Mouse (Mus musculus) hematopoietic stem cell, adult 5-6 weeks (primary cell): Measurements from ENCODE around the gene Spon1. TPM values are rescaled to one million over a fixed set of nuclear protein-coding genes. Genes with fewer than 3 reads are reported as not detected.

Source experiments
- ATAC-seq, 2 experiments: fragments of 125-278 bp in 1 of 2; replicated peaks in 1 of 2; 2 replicates each; pipeline ENCODE4 v1.8.0; 2016 to 2017; ENCODE audit warnings: inconsistent platforms in 2 of 2, mild to moderate bottlenecking in 2 of 2, moderate number of reproducible peaks in 2 of 2, low read depth in 1 of 2, moderate TSS enrichment in 1 of 2; ENCODE audit not compliant: low FRiP score in 2 of 2, poor library complexity in 2 of 2, severe bottlenecking in 2 of 2, insufficient read depth in 1 of 2, low TSS enrichment in 1 of 2
- total RNA-seq: library from RNA; stranded (forward); fragments of 172-1452, 232-1000 nt; gene quantifications from 2 replicates; pipeline ENCODE4 v1.2.3, GENCODE M21; 2017

Spon1 gene
- total RNA-seq, 1 experiment from 2014 or later = not detected

DNA sequence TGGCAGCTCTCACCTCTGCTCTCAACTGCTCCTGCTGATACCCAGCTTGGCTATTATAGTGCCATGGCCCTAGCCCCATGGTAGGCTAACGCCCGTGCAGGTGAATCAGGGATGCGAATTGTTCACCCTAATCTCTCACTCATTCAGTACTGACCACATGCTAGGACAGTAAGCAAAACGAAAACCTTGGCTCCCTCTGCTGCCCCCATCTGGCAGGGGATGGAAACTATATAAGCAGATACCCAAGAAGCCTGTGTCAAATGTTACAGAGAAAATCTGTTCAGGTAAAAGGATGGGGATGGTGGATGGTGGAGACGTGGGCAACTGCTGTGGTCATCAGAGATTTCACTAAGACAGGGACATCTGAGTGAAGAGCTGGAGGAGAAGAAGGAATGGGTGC is 241.8 kb downstream of the Spon1 start:
- ATAC-seq = no peak; a peak in 1 of 4 replicates

DNA sequence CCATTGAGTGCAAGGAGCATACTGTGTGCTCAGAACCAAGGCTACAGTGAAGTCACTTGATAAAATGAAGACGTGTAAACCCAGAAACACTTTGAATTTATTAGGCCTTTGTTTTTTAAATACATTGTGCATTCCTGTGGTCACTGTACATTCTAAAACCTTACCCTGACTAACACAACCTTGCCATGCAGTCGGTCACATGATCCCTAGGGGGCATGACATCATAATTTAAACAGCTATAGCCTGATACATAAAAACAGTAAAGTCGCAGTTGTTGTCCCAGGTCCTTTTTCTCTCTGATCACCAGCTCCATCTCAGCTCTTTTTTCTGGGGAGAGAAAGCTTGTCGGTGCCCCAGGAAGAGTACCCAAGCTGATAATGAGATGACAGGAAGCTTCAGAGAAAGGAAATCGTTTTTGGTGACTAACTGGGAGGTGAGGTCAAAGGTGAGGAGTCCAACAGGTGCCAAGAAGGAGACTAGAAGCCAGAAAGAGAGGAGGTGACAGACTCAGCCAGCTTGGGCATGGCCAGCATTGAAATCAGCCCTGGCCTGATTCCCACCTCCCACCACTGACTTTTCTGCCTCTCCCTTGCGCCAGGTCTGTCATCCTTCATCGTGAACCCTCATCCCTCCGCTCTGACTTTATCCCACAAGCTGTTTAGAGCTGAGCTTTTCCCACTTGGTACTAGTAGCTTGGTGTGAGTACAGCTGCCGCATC is 246.1 kb downstream of the Spon1 start:
- ATAC-seq = no peak

DNA sequence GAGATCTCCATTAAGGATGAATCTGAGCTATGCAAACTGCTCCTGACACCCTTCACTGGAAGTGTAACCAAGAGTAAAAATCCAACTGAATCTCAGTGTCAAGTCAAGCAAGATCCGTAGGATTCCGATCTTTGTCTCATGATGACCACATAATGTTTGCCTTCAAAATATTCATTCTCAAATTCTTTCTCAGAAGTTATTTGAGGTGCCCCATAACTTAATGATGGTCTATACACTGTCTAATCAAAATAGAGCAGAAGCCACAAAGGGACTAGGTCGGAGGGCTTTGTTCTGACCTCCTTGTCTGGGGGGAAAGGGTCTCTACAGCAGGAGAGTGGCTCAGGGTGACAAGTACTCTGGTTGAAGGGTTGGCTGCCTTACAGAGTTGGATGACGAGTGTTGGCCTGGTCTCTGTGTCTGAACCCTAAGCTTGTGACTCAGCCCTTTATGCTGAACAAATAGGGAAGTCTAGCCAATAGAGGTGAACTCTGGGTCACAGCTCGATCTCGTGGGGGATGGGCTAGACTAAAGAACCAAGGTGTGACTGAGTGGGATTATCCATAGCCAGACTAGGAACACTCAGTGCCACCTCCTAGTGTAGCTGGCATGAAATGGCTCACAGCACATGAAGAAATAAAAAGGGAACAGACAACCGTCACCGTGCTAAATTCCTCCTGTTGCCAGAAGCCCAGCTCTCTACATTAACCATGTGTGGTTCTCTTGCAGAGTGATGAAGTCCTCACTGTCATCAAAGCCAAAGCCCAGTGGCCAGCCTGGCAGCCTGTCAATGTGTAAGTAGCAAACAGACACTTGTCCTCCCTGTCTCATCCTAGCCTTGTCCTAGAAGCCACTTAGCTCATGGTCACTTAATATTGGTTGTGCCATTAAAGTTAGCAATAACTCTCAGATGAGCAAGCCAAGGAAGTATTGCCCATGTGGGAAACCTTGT is 250.5 kb downstream of the Spon1 start:
- ATAC-seq = peak; percentile 63

DNA sequence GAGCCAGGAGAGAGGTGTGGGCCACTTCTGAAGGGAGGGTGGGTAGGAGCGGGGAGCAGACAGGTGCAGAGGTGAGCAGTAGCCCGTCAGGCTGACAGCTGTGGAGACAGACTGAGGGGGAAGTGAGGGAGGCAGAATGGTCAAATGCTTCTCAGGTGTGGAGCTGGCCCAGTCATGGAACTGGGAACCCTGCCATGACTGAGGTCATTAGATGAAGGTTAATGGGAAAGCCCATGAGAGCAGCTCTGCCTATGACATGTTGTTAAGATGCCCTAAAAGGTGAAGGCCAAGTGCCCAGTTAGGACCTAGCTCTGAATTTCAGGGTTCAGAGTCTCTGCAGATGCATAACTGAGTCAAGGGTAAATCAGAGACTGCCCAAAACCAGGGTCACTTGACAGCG is 253.1 kb downstream of the Spon1 start:
- no peak for ATAC-seq

DNA sequence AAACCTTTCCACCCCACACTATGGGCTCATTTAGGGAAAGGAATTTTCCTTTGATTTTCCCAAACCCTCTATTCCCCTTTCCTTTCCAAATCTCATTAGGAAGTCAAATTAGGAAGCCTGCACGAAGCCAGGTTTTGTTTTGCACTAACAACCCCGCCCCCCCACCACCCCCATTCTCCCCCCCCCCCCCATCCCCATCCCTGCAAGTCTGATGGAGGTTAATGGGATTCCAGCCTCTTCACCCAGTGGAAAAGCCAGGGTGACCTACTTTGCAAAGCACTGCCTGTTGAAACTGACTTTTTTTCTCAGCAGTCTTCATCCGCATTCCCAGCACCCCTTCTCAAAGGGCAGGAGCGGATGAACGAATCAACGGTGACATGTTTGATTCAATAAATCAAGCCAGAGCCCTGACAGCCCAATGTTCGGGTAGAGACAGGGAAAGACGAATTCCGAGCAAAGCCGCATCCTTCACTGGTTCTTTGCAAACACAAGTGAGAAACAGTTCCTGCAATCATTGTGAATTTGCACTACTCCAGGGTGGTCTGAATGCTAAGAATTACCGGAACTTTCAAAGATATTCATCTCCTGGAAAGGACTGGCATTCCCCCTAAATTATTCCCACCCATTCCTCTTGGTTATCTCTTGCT is 254.4 kb downstream of the Spon1 start:
- 0 out of 4 replicates have a peak, but pooled peaks of 1 of the 2 experiments have one; percentile 4 for ATAC-seq

DNA sequence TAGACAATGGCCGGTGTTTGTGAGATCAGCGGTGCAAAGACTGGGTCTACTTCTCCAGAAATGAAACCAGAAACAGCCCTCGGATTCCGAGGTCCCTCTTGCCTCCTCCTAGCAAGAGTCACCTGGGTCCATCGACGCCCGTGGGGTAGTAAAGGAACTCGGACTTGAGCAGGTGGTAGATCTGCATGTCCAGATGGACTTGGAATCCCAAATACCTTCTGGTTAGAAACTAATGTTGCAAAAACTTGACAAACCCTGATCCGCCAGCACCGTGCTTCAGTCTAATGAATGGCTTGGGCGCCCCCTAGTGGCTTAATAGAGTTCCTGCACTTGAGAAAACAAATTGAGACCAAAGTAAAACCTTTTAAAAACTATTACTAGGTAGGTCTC is 254.9 kb downstream of the Spon1 start:
- ATAC-seq = peak; percentile 62 to 64

DNA sequence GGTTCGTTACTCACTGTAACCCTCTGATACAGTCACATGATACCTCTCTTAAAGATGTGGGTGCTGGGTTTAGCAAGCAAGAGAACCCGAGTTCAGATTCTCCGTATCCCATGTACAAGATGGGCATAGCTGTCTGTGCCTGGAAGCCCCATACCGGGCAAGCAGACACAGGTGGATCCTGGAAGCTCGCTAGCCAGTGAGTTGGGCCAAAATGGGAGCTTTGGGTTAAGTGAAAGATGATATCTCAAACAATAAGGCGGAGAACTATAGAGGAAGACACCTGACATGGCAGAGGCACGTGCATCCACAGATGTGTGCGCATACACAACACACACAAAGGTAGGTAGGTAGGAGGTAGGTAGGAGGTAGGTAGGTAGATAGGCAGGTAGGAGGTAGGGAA is 261.1 kb downstream of the Spon1 start:
- ATAC-seq = no peak

DNA sequence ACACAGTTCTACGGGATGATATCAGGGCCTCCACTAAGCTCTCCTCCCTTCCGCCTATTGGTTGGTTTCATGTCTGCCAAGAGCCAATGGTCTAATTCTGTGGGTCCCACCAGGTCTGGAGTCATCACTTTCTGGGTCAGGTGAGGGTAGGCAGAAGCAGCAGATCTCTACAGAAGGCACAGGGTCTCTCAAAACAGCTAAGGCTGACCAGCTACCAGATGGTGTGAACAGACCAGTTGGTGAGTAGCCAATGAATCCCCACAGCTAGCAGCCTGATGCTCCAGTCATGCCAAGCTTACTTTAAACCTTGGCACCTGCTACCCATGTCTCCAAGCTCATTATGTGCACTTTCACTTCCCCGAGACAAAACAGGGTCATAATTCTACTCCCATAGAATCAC is 261.6 kb downstream of the Spon1 start:
- no peak for ATAC-seq

DNA sequence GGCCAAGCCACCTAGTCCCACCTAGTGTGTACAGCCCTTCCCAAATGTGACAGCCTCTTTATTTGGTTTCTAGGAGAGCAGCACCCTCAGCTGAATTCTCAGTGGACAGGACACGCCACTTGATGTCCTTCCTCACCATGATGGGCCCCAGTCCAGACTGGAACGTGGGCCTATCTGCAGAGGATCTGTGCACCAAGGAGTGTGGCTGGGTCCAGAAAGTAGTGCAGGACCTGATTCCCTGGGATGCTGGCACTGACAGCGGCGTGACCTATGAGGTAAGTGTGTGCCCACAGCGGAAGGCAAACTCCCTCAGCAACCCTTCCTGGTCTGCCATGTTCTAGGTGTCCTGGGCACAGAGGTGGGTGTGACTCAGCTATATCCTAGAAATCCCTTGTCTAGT is 263.0 kb downstream of the Spon1 start:
- ATAC-seq = no peak

DNA sequence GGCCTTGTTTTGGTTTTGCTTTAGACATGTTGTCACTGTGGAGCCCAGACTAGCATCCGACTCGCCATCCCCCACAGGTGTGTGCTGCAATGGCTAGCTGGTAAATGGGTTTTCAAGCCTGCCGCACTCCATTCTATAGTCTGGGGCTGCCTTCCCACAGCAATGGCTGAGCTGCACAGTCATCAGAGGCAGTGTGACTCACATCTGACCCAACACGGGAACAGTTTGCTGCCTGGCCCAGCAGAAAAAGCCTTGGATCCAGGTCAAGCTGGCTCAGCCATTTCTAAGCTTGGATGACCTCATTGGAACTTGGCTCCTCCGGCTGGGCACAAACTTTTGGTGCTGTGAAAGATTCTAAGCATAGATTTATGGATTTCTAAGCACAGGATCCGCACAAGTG is 263.8 kb downstream of the Spon1 start:
- no peak for ATAC-seq

DNA sequence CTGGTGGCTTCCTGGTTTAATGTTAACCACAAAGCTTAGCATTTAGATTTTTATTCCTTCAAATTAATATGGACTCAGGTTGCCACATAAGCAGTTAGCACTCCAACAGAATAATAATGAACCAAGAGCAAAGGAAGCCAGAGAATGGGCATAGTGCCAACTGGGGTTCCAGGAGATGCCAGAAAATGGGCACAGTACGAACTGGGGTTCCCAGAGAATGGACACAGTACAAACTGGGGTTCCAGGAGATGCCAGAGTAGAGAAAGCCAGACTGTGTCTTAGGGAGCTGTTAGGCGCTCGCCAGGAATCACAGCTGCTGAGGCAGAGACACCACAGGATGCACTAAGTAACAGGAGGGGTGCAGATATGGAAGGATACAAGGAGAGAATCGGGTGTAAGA is 271.4 kb downstream of the Spon1 start:
- ATAC-seq = no peak

DNA sequence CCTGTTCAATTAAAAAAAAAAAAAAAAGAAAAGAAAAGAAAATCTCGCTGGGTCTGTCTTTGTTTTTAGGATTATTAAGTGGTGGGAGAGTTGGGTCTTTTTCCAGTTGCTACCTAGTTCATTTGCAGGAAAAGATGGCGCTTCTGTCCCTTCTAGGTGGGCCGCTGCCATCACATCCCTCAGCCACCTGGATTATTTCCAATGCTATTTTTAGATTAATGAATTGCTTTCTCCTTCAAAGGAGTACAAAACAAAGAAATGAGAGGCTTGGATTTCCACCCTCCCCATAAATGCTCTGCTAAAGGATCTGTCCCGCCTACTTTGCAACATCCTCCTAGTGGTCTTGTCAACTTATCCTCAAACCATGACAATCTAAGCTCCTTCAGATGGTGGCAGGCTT is 275.6 kb downstream of the Spon1 start:
- no peak for ATAC-seq

DNA sequence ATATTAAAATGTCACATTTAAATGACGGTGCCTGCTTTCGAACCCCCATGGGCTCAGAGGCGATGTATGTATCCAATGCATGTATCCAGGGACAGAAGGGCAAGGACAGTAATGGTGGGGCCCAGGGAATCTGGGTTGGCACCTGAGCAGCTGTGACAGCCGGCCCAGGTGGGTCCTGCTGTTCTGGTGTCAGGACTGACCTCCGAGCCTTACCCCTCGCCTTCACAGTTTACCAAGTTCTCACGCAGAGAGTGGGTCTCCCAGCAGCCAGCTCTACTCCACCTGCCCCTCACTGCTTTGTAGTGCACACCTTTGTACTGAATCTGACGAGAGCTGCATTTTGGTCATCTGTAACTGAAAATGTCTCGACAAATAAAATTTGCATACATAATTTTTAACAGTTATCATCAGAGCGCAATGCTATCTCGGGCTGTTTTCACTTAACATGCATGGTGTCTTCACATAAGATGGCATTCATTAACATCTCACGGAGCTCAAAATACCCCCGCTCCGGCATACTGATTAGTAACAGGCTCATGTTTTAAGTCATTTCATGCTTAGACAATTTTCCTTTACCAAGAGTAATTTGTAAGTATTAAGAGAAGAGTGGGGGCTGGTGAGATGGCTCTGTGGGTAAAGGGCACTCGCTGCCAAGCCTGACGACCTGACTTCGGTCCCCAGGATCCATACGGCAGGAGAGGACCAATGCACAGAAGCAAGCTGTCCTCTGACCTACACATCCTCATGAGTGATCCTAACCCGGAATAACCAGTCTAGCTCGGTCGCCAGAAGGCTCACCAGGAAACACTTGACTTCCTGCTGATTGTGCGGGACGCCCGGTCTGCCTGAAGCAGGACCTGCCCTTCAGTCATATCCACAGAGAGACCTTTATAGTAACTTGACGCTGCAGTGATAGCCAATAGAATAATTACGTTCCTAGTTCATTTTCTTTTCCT is 277.5 kb downstream of the Spon1 start:
- ATAC-seq = peak; percentile 30 to 63; a peak in 3 of 4 replicates

DNA sequence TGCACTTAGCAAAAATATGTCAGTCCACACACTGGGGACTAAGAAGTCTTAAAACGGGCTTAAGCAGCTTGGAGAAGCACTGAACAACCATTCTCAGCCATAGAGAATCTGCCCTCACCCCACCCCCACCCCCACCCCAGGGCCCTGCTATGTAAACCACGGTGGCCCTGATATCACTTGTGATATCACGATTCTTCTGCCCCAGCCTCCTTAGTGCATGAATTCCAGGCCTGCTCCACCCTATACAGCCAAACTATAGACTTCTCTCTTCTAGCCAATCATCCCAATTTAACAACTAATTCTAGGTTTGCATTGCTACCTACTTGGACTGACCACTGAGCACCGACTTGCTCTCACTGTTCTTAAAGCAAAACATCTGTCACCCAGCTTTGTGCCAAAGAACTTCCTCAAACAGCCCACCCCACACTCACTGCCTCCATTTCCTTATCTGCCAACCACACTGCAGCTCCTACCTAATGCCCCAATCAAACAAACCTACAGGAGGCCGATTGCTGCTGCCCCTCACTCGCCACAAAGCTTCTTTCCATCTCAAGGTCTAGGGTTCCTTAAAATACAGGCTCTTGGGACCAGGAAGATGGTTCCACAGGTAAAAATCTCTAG is 278.2 kb downstream of the Spon1 start:
- ATAC-seq = peak; percentile 80 to 81

DNA sequence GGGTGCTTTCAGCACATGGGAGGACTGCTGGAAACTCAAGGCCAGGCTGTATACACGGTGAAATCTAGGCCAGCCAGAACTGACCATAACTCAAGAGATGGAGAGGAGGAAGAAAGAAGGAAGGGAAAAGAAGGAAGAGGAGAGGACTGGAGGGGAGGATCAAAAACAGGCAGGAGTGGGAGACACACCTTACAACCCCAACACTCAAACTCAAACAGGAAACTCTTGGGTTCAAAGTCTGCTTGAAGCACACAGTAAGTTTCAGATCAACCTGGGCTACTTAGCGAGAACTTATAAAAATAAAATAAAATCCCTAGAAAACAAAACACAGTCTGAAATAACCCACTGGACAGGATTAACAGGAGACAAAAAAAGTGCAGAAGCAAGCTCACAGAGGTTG is 280.0 kb downstream of the Spon1 start:
- no peak for ATAC-seq

DNA sequence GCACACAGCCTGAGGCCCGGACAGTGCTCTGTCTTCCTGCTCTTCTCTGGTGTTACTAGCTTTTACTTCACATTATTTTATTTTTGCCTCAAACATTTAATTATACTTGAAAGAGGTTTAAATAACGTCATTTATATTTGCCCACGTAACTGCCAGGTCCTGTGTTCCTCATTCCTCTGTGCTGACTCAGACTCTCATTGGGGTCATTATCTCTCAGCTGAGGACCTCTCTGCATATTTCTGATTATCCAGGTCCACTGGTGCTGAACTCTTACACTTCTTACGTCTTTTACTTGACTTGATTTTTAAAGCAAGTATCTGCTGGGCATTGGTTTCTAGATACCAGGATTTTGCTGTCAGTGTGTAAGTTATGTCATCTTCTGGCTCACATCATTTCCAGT is 287.9 kb downstream of the Spon1 start:
- no peak for ATAC-seq

DNA sequence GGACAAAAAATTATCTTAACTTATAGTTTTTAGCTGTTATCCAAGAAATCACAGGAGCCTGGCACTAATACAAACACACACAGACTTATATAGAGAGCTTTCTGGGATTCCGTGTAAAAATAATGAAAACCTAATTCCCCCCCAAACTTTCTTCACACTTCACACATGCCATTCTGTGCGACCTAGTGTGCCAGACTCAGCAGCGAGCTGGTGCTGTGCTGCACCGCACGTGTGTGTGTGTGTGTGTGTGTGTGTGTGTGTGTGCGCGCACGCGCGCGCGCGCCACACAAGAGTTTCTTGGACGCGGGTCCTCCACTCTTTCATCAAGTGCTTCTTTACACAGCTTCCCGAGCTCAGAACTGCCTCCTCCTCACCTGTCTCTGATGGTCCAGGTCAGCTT is 292.4 kb downstream of the Spon1 start:
- no peak for ATAC-seq
